Mouse (Mus musculus) MEL (cell line): ENCODE results near the gene Smpdl3a.

ENCODE experiments used
- CHD1 ChIP-seq: IDR thresholded peaks from 2 replicates; pipeline ENCODE4 v1.6.1; 2012; ENCODE audit warnings: low read depth, mild to moderate bottlenecking, inconsistent platforms, low read length, improper control_type of control experiment
- CTCF ChIP-seq, 3 experiments: IDR thresholded peaks in 2 of 3; conservative IDR thresholded peaks in 1 of 3; 2 replicates each; pipeline ENCODE4 v1.5.1; 2011 to 2012; ENCODE audit warnings: low read length in 3 of 3, low read depth in 2 of 3, mild to moderate bottlenecking in 2 of 3, improper control_type of control experiment in 1 of 3, inconsistent platforms in 1 of 3, mixed read lengths in 1 of 3, moderate library complexity in 1 of 3; ENCODE audit not compliant: control insufficient read depth in 1 of 3, insufficient read depth in 1 of 3, poor library complexity in 1 of 3, severe bottlenecking in 1 of 3
- EP300 ChIP-seq, 2 experiments: IDR thresholded peaks; 2 replicates each; pipeline ENCODE4 v1.6.1; 2011; ENCODE audit warnings: improper control_type of control experiment in 2 of 2, low read length in 2 of 2, low read depth in 1 of 2, mild to moderate bottlenecking in 1 of 2
- ETS1 ChIP-seq: IDR thresholded peaks from 2 replicates; pipeline ENCODE4 v1.6.1; 2012; ENCODE audit warnings: low read depth, mild to moderate bottlenecking, inconsistent platforms, low read length, improper control_type of control experiment, moderate library complexity
- GABPA ChIP-seq: IDR thresholded peaks from 2 replicates; pipeline ENCODE4 v1.6.1; 2012; ENCODE audit warnings: low read depth, mild to moderate bottlenecking, inconsistent platforms, low read length, improper control_type of control experiment, moderate library complexity
- JUND ChIP-seq: IDR thresholded peaks from 2 replicates; pipeline ENCODE4 v1.6.1; 2011; ENCODE audit warnings: low read depth, mild to moderate bottlenecking, improper control_type of control experiment, low read length
- MAFK ChIP-seq: IDR thresholded peaks from 2 replicates; pipeline ENCODE4 v1.6.1; 2011; ENCODE audit warnings: low read depth, mild to moderate bottlenecking, low read length, improper control_type of control experiment, borderline replicate concordance
- POLR2A ChIP-seq, 2 experiments: IDR thresholded peaks; 2 replicates each; pipeline ENCODE4 v1.6.1; 2011 to 2012; ENCODE audit warnings: low read length in 2 of 2, mild to moderate bottlenecking in 2 of 2, control low read depth in 1 of 2, improper control_type of control experiment in 1 of 2, low read depth in 1 of 2, moderate library complexity in 1 of 2; ENCODE audit not compliant: control insufficient read depth in 1 of 2, insufficient read depth in 1 of 2, poor library complexity in 1 of 2
- TBP ChIP-seq: IDR thresholded peaks from 2 replicates; pipeline ENCODE4 v1.8.0; 2011; ENCODE audit warnings: low read depth, low read length, improper control_type of control experiment
- USF2 ChIP-seq, 2 experiments: IDR thresholded peaks; 2 replicates each; pipeline ENCODE4 v1.6.1; 2011 to 2012; ENCODE audit warnings: improper control_type of control experiment in 2 of 2, low read length in 2 of 2, borderline replicate concordance in 1 of 2, inconsistent platforms in 1 of 2, low read depth in 1 of 2, mild to moderate bottlenecking in 1 of 2; ENCODE audit not compliant: insufficient read depth in 1 of 2

DNA sequence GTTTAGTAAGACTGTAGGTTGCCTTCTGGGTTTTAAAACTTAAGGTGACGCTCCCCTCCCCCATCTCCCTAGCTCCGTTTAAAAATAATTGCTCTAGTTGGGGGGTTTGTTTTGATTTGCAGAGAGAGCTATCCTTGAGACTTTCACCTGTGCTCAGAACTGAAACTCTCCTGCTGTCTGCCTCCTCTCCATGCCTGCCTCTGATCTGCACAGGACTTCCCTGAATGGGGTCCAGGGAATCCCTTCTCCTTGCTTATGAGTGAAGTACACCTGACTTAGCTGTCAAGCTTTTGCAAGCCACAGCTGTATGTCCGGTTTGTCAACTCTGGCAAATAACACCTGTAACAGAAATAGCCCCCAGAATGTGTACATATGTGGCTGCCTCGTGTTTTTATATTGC lies 1.4 kb downstream of the Smpdl3a start:
- no peak for TF ChIP-seq POLR2A (IDR thresholded peaks at IDR 0.05; ENCODE audit: control insufficient read depth in 1 of 2, insufficient read depth in 1 of 2, low read depth in 1 of 2, low read length in 2 of 2, poor library complexity in 1 of 2)
- TF ChIP-seq CHD1: no peak
- TF ChIP-seq CTCF (IDR thresholded peaks at IDR 0.05 in 2 of 3, conservative IDR thresholded peaks at IDR 0.05 in 1 of 3; ENCODE audit: control insufficient read depth in 1 of 3, insufficient read depth in 1 of 3, low read depth in 2 of 3, low read length in 3 of 3, poor library complexity in 1 of 3, severe bottlenecking in 1 of 3): no peak
- TF ChIP-seq MAFK: no peak
- no peak for TF ChIP-seq ETS1
- no peak for TF ChIP-seq JUND
- TF ChIP-seq USF2 (IDR thresholded peaks at IDR 0.05; ENCODE audit: borderline replicate concordance in 1 of 2, insufficient read depth in 1 of 2, low read depth in 1 of 2, low read length in 2 of 2): no peak
- TF ChIP-seq GABPA: no peak
- TF ChIP-seq EP300 (IDR thresholded peaks at IDR 0.05; ENCODE audit: low read depth in 1 of 2, low read length in 2 of 2): no peak
- TF ChIP-seq TBP: no peak
